Mouse (Mus musculus) urinary bladder, adult 2 months (tissue): Measurements from ENCODE around the gene Hspb8. TPM values are rescaled to one million over a fixed set of nuclear protein-coding genes. Genes with fewer than 3 reads are reported as not detected.
A peak's percentile ranks its signal among the peaks of the same experiment; 100 is the strongest.

Experiments
- DNase-seq: peaks from one replicate; pipeline ENCODE4 v3.0.0; 2022; ENCODE audit warnings: low spot score
- polyA plus RNA-seq: library from polyadenylated mRNA; depleted of rRNA; stranded (reverse); fragments of >200 nt; gene quantifications from 2 replicates; pipeline ENCODE4 v1.2.3, GENCODE M21; 2012; rRNA removed

Hspb8 gene
- polyA plus RNA-seq = 229 and 244 TPM in 2 replicates

GRCm38 (mm10) chr5:116422699-116423201, at the start of gene Hspb8:
Gene Hspb8, minus strand, starts transcription at chr5:116422864.
- peak; percentile 56 for DNase-seq

GRCm38 (mm10) chr5:116461354-116462042, 38.8 kb upstream of the Hspb8 start:
- no peak for DNase-seq

GRCm38 (mm10) chr5:116459970-116460369, 37.3 kb upstream of the Hspb8 start:
- no peak for DNase-seq

GRCm38 (mm10) chr5:116457791-116458190, 35.1 kb upstream of the Hspb8 start:
- no peak for DNase-seq

GRCm38 (mm10) chr5:116456796-116457515, 34.3 kb upstream of the Hspb8 start:
- no peak for DNase-seq

- DNase-seq = peak; percentile 49
Observed at GRCm38 (mm10) chr5:116453401-116453851, 30.8 kb upstream of the Hspb8 start.

GRCm38 (mm10) chr5:116450901-116451300, 28.2 kb upstream of the Hspb8 start:
- no peak for DNase-seq

- DNase-seq = no peak
Observed at GRCm38 (mm10) chr5:116449522-116450225, 27.0 kb upstream of the Hspb8 start.

- DNase-seq = no peak
Observed at GRCm38 (mm10) chr5:116448409-116449191, 25.9 kb upstream of the Hspb8 start.

- no peak for DNase-seq
Observed at GRCm38 (mm10) chr5:116447821-116448350, 25.2 kb upstream of the Hspb8 start.

GRCm38 (mm10) chr5:116446552-116446951, 23.9 kb upstream of the Hspb8 start:
- no peak for DNase-seq

- DNase-seq = no peak
Observed at GRCm38 (mm10) chr5:116445634-116446367, 23.1 kb upstream of the Hspb8 start.

- no peak for DNase-seq
Observed at GRCm38 (mm10) chr5:116444517-116444916, 21.9 kb upstream of the Hspb8 start.

- DNase-seq = no peak
Observed at GRCm38 (mm10) chr5:116443459-116443940, 20.8 kb upstream of the Hspb8 start.

- DNase-seq = no peak
Observed at GRCm38 (mm10) chr5:116442697-116443458, 20.2 kb upstream of the Hspb8 start.

GRCm38 (mm10) chr5:116440251-116440650, 17.6 kb upstream of the Hspb8 start:
- no peak for DNase-seq

GRCm38 (mm10) chr5:116438328-116438727, 15.7 kb upstream of the Hspb8 start:
- no peak for DNase-seq

GRCm38 (mm10) chr5:116436117-116436516, 13.5 kb upstream of the Hspb8 start:
- DNase-seq = no peak
